Mouse (Mus musculus) hindbrain, embryonic 11.5 days (tissue): Measurements from ENCODE around the gene Cav1. TPM values are rescaled to one million over a fixed set of nuclear protein-coding genes. Genes with fewer than 3 reads are reported as not detected.

Experiments
- ATAC-seq: fragments of 200-750 bp; cut with Nextera tagmentation; 2 replicates; pipeline ENCODE4 v1.8.0; 2017; ENCODE audit warnings: mild to moderate bottlenecking, moderate TSS enrichment, moderate library complexity; ENCODE audit not compliant: low FRiP score
- DNase-seq: peaks from one replicate; pipeline ENCODE4 v3.0.0-alpha.2; 2015; ENCODE audit warnings: low spot score
- H3K27ac ChIP-seq: fragments of 300-500 bp; sonication (generic); 2 replicates; pipeline ENCODE4 v1.5.1; 2014; ENCODE audit warnings: mild to moderate bottlenecking, low read depth, low read length
- H3K27me3 ChIP-seq: fragments of 300-500 bp; sonication (generic); 2 replicates; pipeline ENCODE4 v1.6.1; 2014; ENCODE audit warnings: mild to moderate bottlenecking, low read length, moderate library complexity, mixed read lengths; ENCODE audit not compliant: control insufficient read depth, insufficient read depth
- H3K36me3 ChIP-seq: fragments of 300-500 bp; sonication (generic); 2 replicates; pipeline ENCODE4 v1.6.1; 2014; ENCODE audit warnings: mild to moderate bottlenecking, low read length, moderate library complexity, mixed read lengths; ENCODE audit not compliant: control insufficient read depth, insufficient read depth
- H3K4me1 ChIP-seq: fragments of 300-500 bp; sonication (generic); replicated peaks from 2 replicates; pipeline ENCODE4 v1.6.1; 2014; ENCODE audit warnings: low read length, mixed read lengths; ENCODE audit not compliant: control insufficient read depth, insufficient read depth
- H3K4me2 ChIP-seq: fragments of 300-500 bp; sonication (generic); replicated peaks from 2 replicates; pipeline ENCODE4 v1.6.1; 2014; ENCODE audit warnings: mild to moderate bottlenecking, low read depth, low read length
- H3K4me3 ChIP-seq: fragments of 300-500 bp; sonication (generic); 2 replicates; pipeline ENCODE4 v1.5.1; 2014; ENCODE audit warnings: low read depth, low read length
- H3K9ac ChIP-seq: fragments of 300-500 bp; sonication (generic); 2 replicates; pipeline ENCODE4 v1.6.1; 2014; ENCODE audit warnings: low read depth, low read length
- H3K9me3 ChIP-seq: fragments of 300-500 bp; sonication (generic); 2 replicates; pipeline ENCODE4 v1.6.1; 2016; ENCODE audit warnings: low read length; ENCODE audit not compliant: control insufficient read depth
- WGBS: fragments of 180-500 bp; shearing (Covaris S2); extraction: QIAGEN DNeasy Blood & Tissue Kit; methylation state at CpG from one replicate; pipeline ENCODE4 v1.1.7; 2014; 5-methylcytosine and 5-hydroxymethylcytosine counted together
- polyA plus RNA-seq: library from polyadenylated mRNA; unstranded; fragments of >200 nt; fragmentation: Nextera tagmentation; extraction: Ambion mirVana; gene quantifications from 2 replicates; pipeline ENCODE4 v1.2.1, GENCODE M21; 2014

Gene Cav1
- polyA plus RNA-seq, 1 experiment from 2014 or later, result 15.4 TPM

DNA sequence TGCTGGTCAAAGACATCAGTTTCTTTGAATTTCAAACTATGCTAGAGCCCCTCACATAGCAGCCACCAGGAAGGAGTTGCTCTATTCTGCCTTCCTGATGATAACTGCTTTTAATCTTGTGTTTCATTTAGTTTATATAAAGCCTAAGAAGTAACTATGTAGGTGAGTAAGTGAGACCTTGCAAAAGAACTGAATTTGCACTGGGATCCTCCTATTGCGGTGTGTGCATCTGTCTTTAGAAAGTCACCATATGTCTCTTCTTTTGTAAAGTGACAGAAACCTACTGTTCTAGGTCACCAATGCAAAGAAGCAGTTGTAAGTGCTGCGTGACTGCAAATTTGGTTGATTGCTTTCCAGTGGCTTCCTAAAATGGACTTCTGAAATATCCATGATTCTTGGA is 31.6 kb downstream of the Cav1 start:
- H3K27ac ChIP-seq, result no peak overlapping the region
- H3K9me3 ChIP-seq, result no peaks in the 10 kb centered on the region
- no peaks in the 10 kb centered on the region for H3K36me3 ChIP-seq
- H3K9ac ChIP-seq, result no peak overlapping the region
- ATAC-seq (no peak), DNase-seq (no peak)
- no peak overlapping the region for H3K4me2 ChIP-seq
- H3K27me3 ChIP-seq, result no peaks in the 10 kb centered on the region
- H3K4me3 ChIP-seq, result no peak overlapping the region
- H3K4me1 ChIP-seq, result no peaks in the 10 kb centered on the region; the same call in 1 of the 2 replicates
- WGBS, result 89% methylated on average over 2 of the region's 2 CpGs

DNA sequence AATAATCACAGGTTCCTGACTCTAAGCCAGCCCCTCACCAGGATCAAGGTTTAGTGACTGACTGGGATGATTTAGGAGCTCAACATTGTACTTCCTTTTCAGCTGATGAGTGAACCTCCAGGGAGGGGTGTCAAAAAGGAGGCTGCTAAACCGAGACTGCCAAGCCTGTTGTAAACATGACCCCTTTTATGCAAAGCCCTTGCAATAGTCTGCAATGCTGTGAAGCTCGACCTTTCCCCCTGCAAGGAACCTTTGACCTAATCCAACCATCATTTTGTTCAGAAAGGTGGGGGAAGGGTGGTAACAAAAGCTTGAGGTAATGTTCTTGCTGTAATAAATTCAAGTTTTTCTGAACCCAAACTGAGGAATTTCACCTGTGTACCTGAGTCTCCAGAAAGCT is 34.3 kb downstream of the Cav1 start:
- Histone ChIP-seq H3K4me3 (no peak overlapping the region), H3K27me3 (no peaks in the 10 kb centered on the region), H3K4me2 (no peak overlapping the region), H3K9me3 (no peaks in the 10 kb centered on the region), H3K27ac (no peak overlapping the region), H3K9ac (no peak overlapping the region), H3K36me3 (no peaks in the 10 kb centered on the region), H3K4me1 (no peaks in the 10 kb centered on the region; the same call in 1 of the 2 replicates)
- ATAC-seq (no peak), DNase-seq (no peak)
- 6% methylated on average over 2 of the region's 2 CpGs for WGBS

DNA sequence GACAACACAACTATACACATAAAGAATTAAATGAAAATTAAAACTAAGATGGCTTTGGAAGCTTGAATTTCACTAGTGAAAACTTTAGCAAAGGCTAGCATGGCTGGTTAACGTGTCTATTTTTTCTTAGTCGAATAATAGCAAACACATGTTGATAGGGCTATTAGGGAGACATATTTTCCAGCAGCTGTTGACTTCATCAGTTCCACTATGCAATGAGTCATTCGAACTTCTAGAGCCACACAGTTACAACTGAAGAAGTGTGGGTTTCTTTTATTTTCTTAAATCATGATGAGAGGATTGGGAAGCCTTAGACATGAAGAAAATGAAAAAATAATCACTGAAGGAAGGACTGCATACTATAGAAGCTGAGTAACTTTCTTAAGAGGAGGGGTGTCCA is 41.9 kb downstream of the Cav1 start:
- H3K4me2 ChIP-seq, result no peak overlapping the region
- DNase-seq, result no peak

DNA sequence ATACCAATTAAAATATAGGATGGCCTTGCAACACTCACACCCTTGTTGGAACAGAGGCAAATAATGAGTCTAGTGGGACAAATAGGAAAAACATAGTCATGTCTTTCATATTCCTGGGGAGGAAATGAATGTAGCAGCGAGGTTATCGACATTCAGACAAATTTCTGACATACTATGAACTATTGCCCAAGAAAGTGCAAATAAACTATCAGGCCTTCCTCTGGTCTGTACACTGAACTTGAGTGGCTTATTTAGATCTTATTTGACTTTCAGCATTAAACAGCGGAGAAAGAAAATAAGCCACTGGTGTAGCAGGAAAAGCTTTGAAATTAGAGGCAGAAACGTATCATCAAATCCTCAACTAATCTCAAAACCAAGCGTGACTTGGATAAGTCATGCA is 44.7 kb downstream of the Cav1 start:
- 89% methylated on average over 5 of the region's 5 CpGs for WGBS
- H3K4me1 ChIP-seq, result no peaks in the 10 kb centered on the region
- no peaks in the 10 kb centered on the region for H3K9me3 ChIP-seq
- H3K4me3 ChIP-seq, result no peak overlapping the region
- no peak for ATAC-seq
- H3K27me3 ChIP-seq, result no peaks in the 10 kb centered on the region
- no peak overlapping the region for H3K4me2 ChIP-seq
- no peak overlapping the region for H3K27ac ChIP-seq
- no peak for DNase-seq
- H3K9ac ChIP-seq, result no peak overlapping the region
- no peaks in the 10 kb centered on the region for H3K36me3 ChIP-seq

More for the DNA sequence above, 41.9 kb downstream of the Cav1 start:
- no peak for ATAC-seq
- no peak overlapping the region for H3K4me3 ChIP-seq
- no peaks in the 10 kb centered on the region for H3K9me3 ChIP-seq
- no peaks in the 10 kb centered on the region for H3K4me1 ChIP-seq
- no peak overlapping the region for H3K27ac ChIP-seq
- H3K27me3 ChIP-seq, result no peaks in the 10 kb centered on the region
- H3K9ac ChIP-seq, result no peak overlapping the region
- WGBS, result 80% methylated on average over 3 of the region's 3 CpGs
- H3K36me3 ChIP-seq, result no peaks in the 10 kb centered on the region

DNA sequence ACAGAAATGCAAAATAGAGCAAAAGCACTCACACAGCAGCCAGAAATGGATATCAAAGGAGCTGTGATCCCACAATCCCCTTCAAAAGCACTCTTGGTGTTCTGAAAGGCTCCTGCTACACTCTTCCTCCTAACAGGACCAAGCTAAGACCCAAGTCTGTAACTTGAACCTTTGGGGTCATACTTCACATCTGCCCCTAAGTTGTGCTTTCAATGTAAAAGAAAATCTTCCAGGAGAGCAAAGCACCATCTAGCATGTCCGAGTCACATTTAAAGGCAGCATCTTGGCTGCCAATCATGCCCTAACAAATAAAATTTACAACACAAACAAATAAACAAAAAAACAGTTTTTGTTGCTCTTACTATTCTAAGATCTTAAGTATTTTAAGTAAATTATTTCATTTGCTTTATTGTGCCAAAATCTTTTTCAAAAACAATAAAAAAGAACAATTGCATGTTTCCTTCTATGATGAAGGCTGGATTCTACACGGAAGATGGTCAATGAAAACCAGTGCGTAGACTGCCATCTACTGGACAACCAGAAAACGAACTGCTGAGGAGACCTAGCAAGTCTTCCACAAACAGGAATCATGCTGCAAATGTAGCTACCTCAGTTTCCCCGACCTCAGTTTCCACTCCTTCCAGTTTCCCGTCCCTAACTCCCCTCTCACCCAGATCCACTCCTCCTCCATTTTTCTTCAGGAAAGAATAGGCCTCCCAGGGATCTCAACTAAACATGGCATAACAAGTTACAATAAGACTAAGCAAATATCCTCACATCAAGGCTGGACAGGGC is 53.0 kb downstream of the Cav1 start:
- H3K36me3 ChIP-seq, result no peaks in the 10 kb centered on the region
- WGBS, result 16% methylated on average over 6 of the region's 6 CpGs
- no peak overlapping the region for H3K4me2 ChIP-seq
- no peak overlapping the region for H3K4me3 ChIP-seq
- ATAC-seq (peak; percentile 49; the same call in 1 of the 2 replicates), DNase-seq (peak; percentile 69)
- no peak overlapping the region for H3K27ac ChIP-seq
- H3K4me1 ChIP-seq, result no peaks in the 10 kb centered on the region
- no peak overlapping the region for H3K9ac ChIP-seq
- H3K27me3 ChIP-seq, result no peaks in the 10 kb centered on the region
- H3K9me3 ChIP-seq, result no peaks in the 10 kb centered on the region

DNA sequence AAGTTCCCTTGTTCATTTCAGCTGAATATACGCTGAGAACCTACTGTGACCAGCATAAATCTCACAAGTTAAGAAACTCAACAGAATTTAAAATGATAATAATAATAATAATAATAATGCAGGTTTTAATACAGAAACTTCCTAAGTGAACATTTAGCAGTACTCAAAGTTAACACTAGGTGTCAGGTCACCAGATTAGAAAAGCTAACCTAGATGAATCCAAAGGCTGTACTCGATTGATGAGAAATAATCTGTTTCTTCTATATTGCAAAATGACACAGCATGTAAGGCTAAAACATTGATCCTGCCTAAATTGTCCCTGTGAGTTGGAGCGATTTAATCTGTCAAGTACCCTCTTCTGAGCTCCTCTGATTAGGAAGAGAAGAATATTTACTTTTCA is 56.6 kb downstream of the Cav1 start:
- whole genome bisulfite sequencing, result 47% methylated on average over 3 of the region's 3 CpGs
- Histone ChIP-seq H3K4me2 (no peak overlapping the region), H3K36me3 (no peaks in the 10 kb centered on the region), H3K4me1 (no peaks in the 10 kb centered on the region), H3K27ac (no peak overlapping the region), H3K9ac (no peak overlapping the region), H3K4me3 (no peak overlapping the region), H3K27me3 (no peaks in the 10 kb centered on the region), H3K9me3 (no peaks in the 10 kb centered on the region)
- DNase-seq, result peak; percentile 15
- no peak for ATAC-seq

DNA sequence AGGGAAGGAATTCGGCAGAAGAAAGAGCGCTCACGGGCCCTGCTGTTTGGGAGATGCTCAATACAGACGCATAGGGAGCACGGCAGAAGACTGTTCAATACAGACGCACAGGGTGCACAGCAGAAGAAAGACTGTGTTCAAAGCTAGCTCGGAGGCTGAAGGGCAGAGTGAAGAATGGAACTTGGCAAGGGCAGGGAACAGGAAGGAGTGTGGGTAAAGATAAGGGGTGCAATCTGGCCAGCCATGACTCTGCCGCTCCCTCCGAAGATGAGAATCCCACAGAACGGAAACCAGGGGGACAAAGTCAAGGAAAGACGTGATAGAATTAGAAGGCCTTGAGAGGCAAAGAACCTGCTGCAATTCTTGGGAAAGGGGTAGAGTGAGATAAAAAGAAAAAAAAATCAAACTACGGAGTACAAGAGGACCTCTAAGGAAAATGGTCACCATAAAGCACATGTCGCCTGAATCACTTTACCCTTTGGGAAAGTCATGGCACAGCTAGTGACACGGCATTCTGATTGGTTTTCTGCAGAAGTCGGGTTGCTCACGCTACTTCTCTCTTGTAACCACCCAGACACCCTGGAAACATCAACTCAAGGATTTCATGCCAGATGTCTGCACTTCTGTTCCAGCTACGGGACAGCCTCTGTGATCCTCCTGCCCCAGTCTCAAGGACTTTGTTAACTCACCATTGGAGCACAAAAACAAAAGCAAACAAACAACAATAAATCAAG is 57.5 kb downstream of the Cav1 start:
- ATAC-seq, result no peak
- H3K36me3 ChIP-seq, result no peaks in the 10 kb centered on the region
- no peak overlapping the region for H3K4me2 ChIP-seq
- DNase-seq, result no peak
- no peaks in the 10 kb centered on the region for H3K9me3 ChIP-seq
- H3K9ac ChIP-seq, result no peak overlapping the region
- H3K27ac ChIP-seq, result no peak overlapping the region
- H3K4me1 ChIP-seq, result no peaks in the 10 kb centered on the region
- no peak overlapping the region for H3K4me3 ChIP-seq
- H3K27me3 ChIP-seq, result no peaks in the 10 kb centered on the region
- WGBS, result 82% methylated on average over 17 of the region's 17 CpGs

DNA sequence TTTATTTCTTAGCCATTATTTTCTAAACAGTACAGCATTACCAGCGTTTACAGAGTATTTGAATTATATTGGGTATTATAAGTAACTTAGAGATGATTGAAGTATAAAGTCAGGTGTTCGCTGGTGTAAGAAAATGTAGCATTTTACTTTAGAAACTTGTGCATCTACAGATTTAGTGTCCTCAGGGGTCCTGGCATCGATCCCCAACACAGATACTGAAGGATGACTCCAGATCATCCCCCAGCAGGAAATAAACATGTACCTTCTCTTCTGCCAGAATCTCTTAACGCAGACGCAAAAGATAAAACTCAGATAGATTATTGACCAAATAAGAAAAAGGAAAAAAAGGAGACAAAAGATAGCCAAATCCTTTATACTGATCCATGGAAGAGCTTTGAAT is 68.2 kb downstream of the Cav1 start:
- 93% methylated on average over 5 of the region's 5 CpGs for WGBS
- H3K9me3 ChIP-seq, result no peaks in the 10 kb centered on the region
- no peaks in the 10 kb centered on the region for H3K27me3 ChIP-seq
- no peak overlapping the region for H3K9ac ChIP-seq
- no peaks in the 10 kb centered on the region for H3K36me3 ChIP-seq
- DNase-seq, result no peak
- H3K4me3 ChIP-seq, result no peak overlapping the region
- ATAC-seq, result no peak
- H3K27ac ChIP-seq, result no peak overlapping the region
- no peak overlapping the region for H3K4me2 ChIP-seq
- H3K4me1 ChIP-seq, result no peaks in the 10 kb centered on the region

DNA sequence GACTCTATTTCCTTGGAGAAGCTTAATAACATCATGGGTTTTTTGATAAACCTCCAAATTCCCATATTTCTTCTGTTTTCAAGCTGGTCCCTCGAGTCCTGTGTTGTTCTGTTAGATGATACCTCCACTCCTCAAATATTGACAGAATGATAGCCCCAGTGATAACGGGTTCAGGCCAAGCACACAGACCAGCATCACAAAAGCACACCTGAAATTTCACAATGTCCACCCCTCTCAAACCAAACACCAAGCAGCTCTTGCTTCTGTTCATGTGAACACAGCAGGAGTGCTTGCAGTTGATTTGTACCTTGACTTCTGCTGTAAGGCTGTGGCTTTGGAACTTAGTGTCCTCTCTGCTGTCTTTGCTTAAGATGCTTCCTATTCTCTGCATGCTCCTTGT is 71.2 kb downstream of the Cav1 start:
- Histone ChIP-seq H3K4me3 (no peak overlapping the region), H3K4me2 (no peak overlapping the region), H3K36me3 (no peaks in the 10 kb centered on the region), H3K27me3 (no peaks in the 10 kb centered on the region), H3K9me3 (no peaks in the 10 kb centered on the region), H3K27ac (no peak overlapping the region), H3K4me1 (no peaks in the 10 kb centered on the region), H3K9ac (no peak overlapping the region)
- no peak for ATAC-seq
- WGBS, result 83% methylated on average over 2 of the region's 2 CpGs
- no peak for DNase-seq
